Mouse (Mus musculus): ENCODE results near the gene Nrip3. TPM values are rescaled to one million over a fixed set of nuclear protein-coding genes. Genes with fewer than 3 reads are reported as not detected.

The Nrip3 gene
- polyA plus RNA-seq, 1 experiment from 2014 or later = 0.22 TPM

DNA sequence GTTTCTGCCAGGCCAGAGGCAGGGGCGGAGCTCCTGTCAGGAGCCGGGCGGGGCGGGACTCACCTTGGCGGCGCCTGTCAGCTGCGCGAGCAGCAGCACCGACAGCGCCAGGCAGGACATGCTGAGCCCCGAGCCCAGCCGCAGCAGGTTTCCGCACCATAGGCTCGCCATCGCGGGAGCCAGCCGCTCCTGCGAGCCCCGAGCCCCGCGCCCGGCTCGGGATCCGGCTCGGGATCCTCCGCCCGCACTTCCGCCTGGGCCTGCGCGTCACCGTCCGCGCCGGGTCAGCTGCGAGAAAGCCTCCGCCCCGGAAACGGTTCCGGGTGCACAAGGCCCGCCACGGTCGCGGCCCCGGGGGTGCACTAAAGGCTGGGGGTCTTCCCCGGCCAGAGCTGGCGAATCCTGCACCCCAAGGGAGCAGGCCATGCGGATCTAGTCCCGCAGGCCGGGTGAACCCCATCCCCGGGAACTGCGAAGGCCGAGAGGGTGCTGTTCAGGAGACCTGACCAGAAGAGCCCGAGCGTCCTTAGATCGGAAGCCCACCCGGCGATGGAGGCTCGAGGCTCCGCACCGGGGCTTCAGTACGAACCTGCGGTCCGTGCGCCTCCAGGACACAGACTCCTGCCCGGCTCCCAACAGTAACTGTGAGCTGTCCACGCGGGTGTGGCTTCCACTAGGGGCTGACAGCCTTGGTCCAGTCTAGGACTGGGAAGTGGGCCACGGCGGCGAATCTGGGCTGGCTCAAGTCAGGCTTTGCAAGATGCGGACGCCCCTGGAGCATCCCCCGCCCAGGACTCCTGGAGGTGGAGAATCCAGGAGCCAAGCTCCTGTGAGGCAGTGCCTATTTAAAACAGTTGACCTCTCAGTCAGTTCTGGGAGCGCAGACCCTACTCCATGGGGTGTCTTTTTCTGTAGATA lies 29.6 kb downstream of the Nrip3 start, which contains the start of gene Tmem9b:
Tmem9b (minus strand) TSS at position 868 of the 918 bp plus-strand sequence.
- Histone ChIP-seq H3K36me3 (ENCODE audit: control insufficient read depth, insufficient read depth) (no peaks in the 10 kb centered on the region; the same call in 1 of the 2 replicates), H3K9ac (ENCODE audit: low read depth, low read length) (peak within 1 kb of the TSS; percentile 88), H3K27ac (ENCODE audit: low read length) (peak within 1 kb of the TSS; percentile 85), H3K4me2 (ENCODE audit: low read depth, low read length) (peak within 1 kb of the TSS; percentile 77), H3K9me3 (replicated peaks; ENCODE audit: control insufficient read depth, low read length) (no peaks in the 10 kb centered on the region), H3K4me1 (ENCODE audit: control insufficient read depth, low read depth, low read length) (peaks cover 13% of the 10 kb centered on the region), H3K27me3 (ENCODE audit: control insufficient read depth, insufficient read depth, low read depth, low read length) (no peaks in the 10 kb centered on the region), H3K4me3 (ENCODE audit: low read depth, low read length) (peak within 1 kb of the TSS; percentile 81)
- peak; percentile 90 for ATAC-seq (ENCODE audit: low read depth)
- under 1% methylated on average over 72 of the region's 74 CpGs for WGBS (ENCODE audit: insufficient replicate concordance)

DNA sequence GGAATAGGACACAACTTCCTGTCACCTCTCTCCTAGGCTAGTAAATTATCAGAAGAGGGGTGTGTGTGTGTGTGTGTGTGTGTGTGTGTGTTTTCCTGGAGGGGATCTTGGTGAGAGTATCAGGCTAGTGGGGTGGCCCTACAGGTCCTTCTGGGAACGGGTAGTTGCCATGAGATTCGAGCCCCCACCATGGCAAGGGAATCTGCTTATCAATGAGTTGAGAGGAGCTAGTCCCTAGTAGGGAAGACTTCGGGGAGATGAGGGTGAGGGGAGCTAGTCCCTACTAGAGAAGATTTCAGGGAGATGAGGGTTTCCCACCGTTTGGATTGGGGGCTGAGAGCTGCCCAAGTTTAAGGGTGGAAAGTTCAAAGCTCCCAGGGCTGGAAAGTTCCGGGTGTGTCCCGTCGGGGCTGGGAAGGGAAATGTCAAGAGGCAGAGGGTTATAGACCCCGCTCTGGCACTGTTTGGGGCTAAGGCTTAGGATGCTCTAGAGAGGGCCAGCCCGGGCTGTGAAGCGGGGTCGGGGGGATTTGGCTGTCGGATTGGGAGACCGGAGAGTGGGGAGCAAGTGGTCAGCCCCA lies 30.3 kb downstream of the Nrip3 start:
- Histone ChIP-seq H3K9ac (ENCODE audit: low read depth, low read length) (peak overlapping the region; percentile 88), H3K4me1 (ENCODE audit: control insufficient read depth, low read depth, low read length) (peaks cover 13% of the 10 kb centered on the region), H3K9me3 (replicated peaks; ENCODE audit: control insufficient read depth, low read length) (no peaks in the 10 kb centered on the region), H3K4me2 (ENCODE audit: low read depth, low read length) (peak overlapping the region; percentile 77), H3K36me3 (ENCODE audit: control insufficient read depth, insufficient read depth) (peaks cover under 1% of the 10 kb centered on the region), H3K27me3 (ENCODE audit: control insufficient read depth, insufficient read depth, low read depth, low read length) (no peaks in the 10 kb centered on the region), H3K4me3 (ENCODE audit: low read depth, low read length) (peak overlapping the region; percentile 81), H3K27ac (ENCODE audit: low read length) (peak overlapping the region; percentile 85)
- no peak; the same call in none of the 2 replicates for ATAC-seq (ENCODE audit: low read depth)
- WGBS (ENCODE audit: insufficient replicate concordance) = 2% methylated on average over 13 of the region's 13 CpGs

DNA sequence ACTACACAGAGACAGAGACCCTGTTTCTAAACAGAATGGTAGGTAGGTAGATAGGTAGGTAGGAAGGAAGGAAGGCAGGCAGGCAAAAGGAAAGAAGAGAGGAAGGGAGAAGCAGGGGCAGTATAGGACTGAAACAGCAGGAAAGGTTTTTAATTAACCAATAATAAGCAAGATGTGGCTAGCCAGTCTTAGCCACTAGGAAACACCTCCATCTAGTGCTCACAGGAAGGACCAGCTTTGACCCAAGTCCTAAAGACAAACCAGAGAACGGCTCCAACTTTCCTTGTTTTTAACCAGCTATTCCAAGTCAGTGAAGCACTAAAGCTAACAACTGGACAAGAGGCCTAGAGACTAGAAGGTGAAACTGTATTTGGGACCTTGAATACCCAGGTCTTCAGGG lies 34.1 kb downstream of the Nrip3 start:
- no peak overlapping the region for H3K4me3 ChIP-seq (ENCODE audit: low read depth, low read length)
- 65% methylated on average over 1 of the region's 1 CpGs for WGBS (ENCODE audit: insufficient replicate concordance)
- H3K9me3 ChIP-seq (replicated peaks; ENCODE audit: control insufficient read depth, low read length) = no peaks in the 10 kb centered on the region
- H3K9ac ChIP-seq (ENCODE audit: low read depth, low read length) = no peak overlapping the region
- no peaks in the 10 kb centered on the region for H3K27me3 ChIP-seq (ENCODE audit: control insufficient read depth, insufficient read depth, low read depth, low read length)
- ATAC-seq (ENCODE audit: low read depth) = no peak
- peaks cover 9% of the 10 kb centered on the region for H3K36me3 ChIP-seq (ENCODE audit: control insufficient read depth, insufficient read depth)
- H3K4me1 ChIP-seq (ENCODE audit: control insufficient read depth, low read depth, low read length) = peaks cover 5% of the 10 kb centered on the region
- no peak overlapping the region for H3K27ac ChIP-seq (ENCODE audit: low read length)
- H3K4me2 ChIP-seq (ENCODE audit: low read depth, low read length) = no peak overlapping the region

DNA sequence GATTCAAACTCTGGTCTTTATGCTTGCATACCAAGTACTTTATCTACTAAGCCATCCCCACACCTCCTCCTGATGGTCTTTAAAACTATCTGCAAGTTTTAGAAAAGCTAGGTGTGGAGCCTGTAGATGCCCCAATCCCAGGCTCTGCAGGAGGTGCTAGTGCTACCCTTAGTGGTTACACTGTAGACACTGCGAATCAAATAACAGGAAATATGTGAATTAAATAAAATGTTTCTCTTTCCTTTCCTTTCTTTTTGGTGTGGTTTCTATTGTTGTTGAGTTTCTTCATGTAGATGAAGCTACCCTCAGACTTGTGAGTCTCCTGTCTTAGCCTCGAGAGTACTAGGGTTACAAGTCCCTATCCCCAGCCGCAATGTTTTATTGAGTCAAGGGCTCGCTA lies 40.1 kb downstream of the Nrip3 start:
- H3K4me2 ChIP-seq (ENCODE audit: low read depth, low read length) = no peak overlapping the region
- no peaks in the 10 kb centered on the region for H3K4me1 ChIP-seq (ENCODE audit: control insufficient read depth, low read depth, low read length)
- H3K9me3 ChIP-seq (replicated peaks; ENCODE audit: control insufficient read depth, low read length) = no peaks in the 10 kb centered on the region
- no peak overlapping the region for H3K9ac ChIP-seq (ENCODE audit: low read depth, low read length)
- no peak overlapping the region for H3K4me3 ChIP-seq (ENCODE audit: low read depth, low read length)
- WGBS (ENCODE audit: insufficient replicate concordance) = 74% methylated on average over 4 of the region's 4 CpGs
- ATAC-seq (ENCODE audit: low read depth) = no peak
- H3K36me3 ChIP-seq (ENCODE audit: control insufficient read depth, insufficient read depth) = peaks cover 9% of the 10 kb centered on the region
- no peaks in the 10 kb centered on the region for H3K27me3 ChIP-seq (ENCODE audit: control insufficient read depth, insufficient read depth, low read depth, low read length)
- no peak overlapping the region for H3K27ac ChIP-seq (ENCODE audit: low read length)

DNA sequence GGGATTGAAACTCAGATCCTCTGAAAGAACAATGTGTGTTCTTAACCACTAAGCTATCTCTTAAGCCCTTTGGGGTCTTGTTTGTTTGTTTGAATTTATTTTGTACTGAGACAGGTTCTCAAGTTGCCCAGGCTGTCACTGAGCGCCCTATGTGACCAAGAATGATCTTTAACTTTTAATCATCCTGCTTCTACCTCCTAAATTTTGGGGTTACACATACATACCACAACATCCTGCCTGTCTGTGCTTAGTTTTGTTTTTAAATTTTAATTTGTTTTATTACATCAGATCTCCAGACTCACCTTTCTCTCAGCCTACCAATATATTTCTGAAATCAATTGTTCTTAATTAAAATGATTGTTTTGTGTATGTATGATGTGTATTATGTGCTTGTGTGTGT lies 40.8 kb downstream of the Nrip3 start:
- Histone ChIP-seq H3K27ac (ENCODE audit: low read length) (no peak overlapping the region), H3K9me3 (replicated peaks; ENCODE audit: control insufficient read depth, low read length) (no peaks in the 10 kb centered on the region), H3K4me3 (ENCODE audit: low read depth, low read length) (no peak overlapping the region), H3K4me1 (ENCODE audit: control insufficient read depth, low read depth, low read length) (no peaks in the 10 kb centered on the region), H3K9ac (ENCODE audit: low read depth, low read length) (no peak overlapping the region), H3K27me3 (ENCODE audit: control insufficient read depth, insufficient read depth, low read depth, low read length) (no peaks in the 10 kb centered on the region), H3K36me3 (ENCODE audit: control insufficient read depth, insufficient read depth) (peaks cover 6% of the 10 kb centered on the region; the same call in 1 of the 2 replicates), H3K4me2 (ENCODE audit: low read depth, low read length) (no peak overlapping the region)
- 74% methylated on average over 1 of the region's 1 CpGs for WGBS (ENCODE audit: insufficient replicate concordance)
- no peak for ATAC-seq (ENCODE audit: low read depth)

DNA sequence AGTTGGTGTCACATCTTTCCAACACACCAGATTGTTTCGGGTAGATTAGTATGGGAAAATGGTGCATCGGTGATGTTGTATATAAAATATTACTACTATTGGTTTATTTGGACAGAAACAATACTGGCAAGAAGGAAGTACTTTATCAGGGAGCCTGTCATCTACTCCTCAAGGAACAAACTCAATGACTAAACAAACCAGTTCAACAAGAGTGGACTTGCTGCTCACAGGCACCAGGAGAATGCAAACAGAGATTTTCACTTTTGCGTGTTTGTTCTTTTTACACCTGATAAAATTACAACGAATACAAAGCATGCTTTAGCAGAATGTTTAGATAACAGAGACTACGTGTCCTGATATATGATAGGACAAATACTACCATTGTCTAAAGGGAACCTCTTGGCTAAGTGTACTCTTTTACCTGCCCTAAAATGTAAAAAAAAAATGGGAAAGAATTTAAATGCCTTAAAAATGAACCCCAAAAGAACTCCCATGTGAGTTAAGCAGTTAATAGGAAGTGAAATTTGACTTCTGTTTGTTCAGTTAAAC lies 41.9 kb downstream of the Nrip3 start:
- Histone ChIP-seq H3K27ac (ENCODE audit: low read length) (no peak overlapping the region), H3K36me3 (ENCODE audit: control insufficient read depth, insufficient read depth) (peaks cover 3% of the 10 kb centered on the region; the same call in 1 of the 2 replicates), H3K27me3 (ENCODE audit: control insufficient read depth, insufficient read depth, low read depth, low read length) (no peaks in the 10 kb centered on the region), H3K9me3 (replicated peaks; ENCODE audit: control insufficient read depth, low read length) (no peaks in the 10 kb centered on the region), H3K4me1 (ENCODE audit: control insufficient read depth, low read depth, low read length) (no peaks in the 10 kb centered on the region), H3K4me3 (ENCODE audit: low read depth, low read length) (no peak overlapping the region), H3K9ac (ENCODE audit: low read depth, low read length) (no peak overlapping the region), H3K4me2 (ENCODE audit: low read depth, low read length) (no peak overlapping the region)
- no peak for ATAC-seq (ENCODE audit: low read depth)
- 68% methylated on average over 5 of the region's 5 CpGs for WGBS (ENCODE audit: insufficient replicate concordance)

DNA sequence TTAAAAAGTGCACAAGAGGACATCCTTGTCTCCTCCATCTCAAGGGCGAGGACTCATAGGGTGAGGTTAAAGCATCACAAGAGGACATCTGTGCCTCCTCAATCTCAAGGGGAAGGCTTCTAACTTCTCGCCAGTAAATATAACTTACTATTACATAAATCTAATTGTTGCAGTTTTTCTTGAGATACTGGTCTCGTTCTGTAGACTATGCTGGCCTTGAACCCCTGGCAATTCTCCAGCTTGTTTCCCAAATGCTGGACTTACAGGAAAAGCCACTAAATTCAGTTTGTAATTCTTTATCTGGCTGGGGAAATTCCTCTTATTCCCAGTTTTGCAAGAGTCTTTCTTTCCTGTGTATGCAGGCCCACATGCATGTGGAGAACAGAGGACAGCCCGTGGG lies 47.0 kb downstream of the Nrip3 start:
- no peak overlapping the region for H3K9ac ChIP-seq (ENCODE audit: low read depth, low read length)
- H3K4me2 ChIP-seq (ENCODE audit: low read depth, low read length) = no peak overlapping the region
- H3K4me3 ChIP-seq (ENCODE audit: low read depth, low read length) = no peak overlapping the region
- H3K27me3 ChIP-seq (ENCODE audit: control insufficient read depth, insufficient read depth, low read depth, low read length) = no peaks in the 10 kb centered on the region
- no peak overlapping the region for H3K27ac ChIP-seq (ENCODE audit: low read length)
- no peak for ATAC-seq (ENCODE audit: low read depth)
- 67% methylated on average over 4 of the region's 4 CpGs for WGBS (ENCODE audit: insufficient replicate concordance)
- no peaks in the 10 kb centered on the region for H3K9me3 ChIP-seq (replicated peaks; ENCODE audit: control insufficient read depth, low read length)
- no peaks in the 10 kb centered on the region for H3K4me1 ChIP-seq (ENCODE audit: control insufficient read depth, low read depth, low read length)
- no peaks in the 10 kb centered on the region; the same call in 1 of the 2 replicates for H3K36me3 ChIP-seq (ENCODE audit: control insufficient read depth, insufficient read depth)

DNA sequence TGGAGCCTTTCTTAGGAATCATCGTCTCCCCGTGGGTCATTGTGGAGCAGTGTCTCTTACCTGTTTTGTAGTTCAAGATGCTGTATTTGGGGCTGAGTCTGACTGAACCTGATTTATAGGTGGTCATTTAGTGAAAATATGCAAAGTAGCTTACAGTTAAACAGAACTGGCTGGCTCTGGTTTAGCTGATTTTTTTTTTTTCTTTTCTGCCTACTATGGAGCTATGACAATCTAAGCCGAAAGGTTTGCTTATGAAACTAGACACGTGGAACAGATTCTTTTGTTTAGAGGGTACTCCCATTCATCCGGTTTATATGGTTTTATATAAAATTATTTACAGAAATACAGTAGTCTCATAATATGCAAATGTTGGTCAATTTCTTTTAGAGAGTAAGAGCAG lies 50.2 kb downstream of the Nrip3 start, which contains the start of gene Ascl3:
Ascl3 (minus strand) TSS at position 101 of the 400 bp plus-strand sequence.
- H3K9me3 ChIP-seq (replicated peaks; ENCODE audit: control insufficient read depth, low read length) = no peaks in the 10 kb centered on the region
- no peak within 1 kb of the TSS for H3K27ac ChIP-seq (ENCODE audit: low read length)
- 75% methylated on average over 5 of the region's 5 CpGs for WGBS (ENCODE audit: insufficient replicate concordance)
- H3K27me3 ChIP-seq (ENCODE audit: control insufficient read depth, insufficient read depth, low read depth, low read length) = no peaks in the 10 kb centered on the region
- H3K4me1 ChIP-seq (ENCODE audit: control insufficient read depth, low read depth, low read length) = no peaks in the 10 kb centered on the region
- ATAC-seq (ENCODE audit: low read depth) = no peak
- no peak within 1 kb of the TSS for H3K9ac ChIP-seq (ENCODE audit: low read depth, low read length)
- no peak within 1 kb of the TSS for H3K4me3 ChIP-seq (ENCODE audit: low read depth, low read length)
- H3K4me2 ChIP-seq (ENCODE audit: low read depth, low read length) = no peak within 1 kb of the TSS
- H3K36me3 ChIP-seq (ENCODE audit: control insufficient read depth, insufficient read depth) = no peaks in the 10 kb centered on the region; the same call in 1 of the 2 replicates
